Mouse (Mus musculus) common myeloid progenitor, adult 5-6 weeks (primary cell): ENCODE results near the gene Jrkl. TPM values are rescaled to one million over a fixed set of nuclear protein-coding genes. Genes with fewer than 3 reads are reported as not detected.

Experiments
- total RNA-seq: library from RNA; stranded (forward); fragments of 200-1000, 187-1606 nt; gene quantifications from 2 replicates; pipeline ENCODE4 v1.2.3, GENCODE M21; 2017

Jrkl gene
- total RNA-seq, 1 experiment from 2014 or later, result 13.2 TPM

Other genes with a start within 250 kb of the Jrkl start
- gene Ccdc82, start 1.1 kb upstream of the Jrkl start, total RNA-seq, result 39.3 and 49.8 TPM in 2 replicates
- 2.0 and 3.0 TPM in 2 replicates for gene Maml2, start 52.1 kb upstream of the Jrkl start, total RNA-seq
- gene Gm17571, start 200.9 kb upstream of the Jrkl start, total RNA-seq, result not detected in 2 replicates